Mouse (Mus musculus) heart, adult 2 months (tissue): Measurements from ENCODE around the gene Bloc1s3. TPM values are rescaled to one million over a fixed set of nuclear protein-coding genes. Genes with fewer than 3 reads are reported as not detected.

Experiments
- DNase-seq, 2 experiments: peaks; one replicate each; pipeline ENCODE4 v3.0.0; 2021
- H3K27ac ChIP-seq: fragments of 200-600 bp; 2 replicates; pipeline ENCODE4 v1.8.1; 2022
- H3K27me3 ChIP-seq: fragments of 200-500 bp; 2 replicates; pipeline ENCODE4 v1.6.1; 2012; ENCODE audit warnings: mild to moderate bottlenecking, low read length, inconsistent platforms, mixed read lengths; ENCODE audit not compliant: control insufficient read depth, insufficient read depth
- H3K36me3 ChIP-seq: fragments of 200-500 bp; 2 replicates; pipeline ENCODE4 v1.6.1; 2012; ENCODE audit warnings: low read length, inconsistent platforms; ENCODE audit not compliant: control insufficient read depth, insufficient read depth
- H3K4me1 ChIP-seq: fragments of 200-500 bp; 2 replicates; pipeline ENCODE4 v1.6.1; 2011; ENCODE audit warnings: low read length; ENCODE audit not compliant: control insufficient read depth, insufficient read depth
- H3K4me3 ChIP-seq: fragments of 200-600 bp; 2 replicates; pipeline ENCODE4 v1.8.1; 2022
- H3K79me2 ChIP-seq: fragments of 200-500 bp; replicated peaks from 2 replicates; pipeline ENCODE4 v1.6.1; 2012; ENCODE audit warnings: mild to moderate bottlenecking, inconsistent platforms, low read length, moderate library complexity, mixed read lengths; ENCODE audit not compliant: control insufficient read depth, insufficient read depth
- H3K9ac ChIP-seq: fragments of 200-500 bp; 2 replicates; pipeline ENCODE4 v1.6.1; 2012; ENCODE audit warnings: low read depth, mild to moderate bottlenecking, control low read depth, inconsistent platforms, low read length, mixed read lengths
- CTCF ChIP-seq: fragments of 200-600 bp; IDR thresholded peaks from 2 replicates; pipeline ENCODE4 v1.8.1; 2022; ENCODE audit warnings: antibody characterized with exemption, mild to moderate bottlenecking, moderate library complexity
- EP300 ChIP-seq: fragments of 200-500 bp; IDR thresholded peaks from 2 replicates; pipeline ENCODE4 v1.6.1; 2011; ENCODE audit warnings: low read depth, low read length, control low read depth; ENCODE audit not compliant: insufficient read depth
- POLR2A ChIP-seq: fragments of 200-500 bp; IDR thresholded peaks from 2 replicates; pipeline ENCODE4 v1.6.1; 2011; ENCODE audit warnings: mild to moderate bottlenecking, low read depth, low read length, control low read depth; ENCODE audit not compliant: insufficient read depth
- WGBS: fragments of 180-500 bp; shearing (Covaris S2); methylation state at CpG from one replicate; pipeline ENCODE4 v1.1.7; 2018; 5-methylcytosine and 5-hydroxymethylcytosine counted together
- intact Hi-C: fragments of 180-260 bp; cut with DNase I; formaldehyde crosslinking; loops from one replicate; pipeline ENCODE4 v1.15.1; 2025
- polyA plus RNA-seq: library from polyadenylated mRNA; depleted of rRNA; stranded (reverse); fragments of >200 nt; gene quantifications from 2 replicates; pipeline ENCODE4 v1.2.3, GENCODE M21; 2012
- total RNA-seq, 2 experiments: library from RNA; stranded (reverse); gene quantifications; 2 replicates each; pipeline ENCODE4 v1.2.3; 2021

Bloc1s3 gene
- total and polyA plus RNA-seq, 3 experiments = 2.2 to 3.9 (median 2.5) TPM

- H3K79me2 ChIP-seq = no peaks in the 10 kb centered on the region; the same call in 1 of the 2 replicates
- intact Hi-C loops = no loop called here
- H3K4me3 ChIP-seq = no peak overlapping the region
- TF ChIP-seq EP300 (no peak), CTCF (no peak), POLR2A (no peak)
- no peaks in the 10 kb centered on the region for H3K4me1 ChIP-seq
- H3K9ac ChIP-seq = no peak overlapping the region
- no peak for DNase-seq
- 92% methylated on average over 10 of the region's 10 CpGs for WGBS
- no peak overlapping the region for H3K27ac ChIP-seq
- no peaks in the 10 kb centered on the region for H3K27me3 ChIP-seq
- no peaks in the 10 kb centered on the region for H3K36me3 ChIP-seq
Observed at GRCm38 (mm10) chr7:19534676-19535075, 26.5 kb upstream of the Bloc1s3 start.

GRCm38 (mm10) chr7:19532240-19532639 lies 24.1 kb upstream of the Bloc1s3 start:
- no peak for TF ChIP-seq POLR2A
- no peak for TF ChIP-seq CTCF
- no peak for TF ChIP-seq EP300
- no peaks in the 10 kb centered on the region for H3K79me2 ChIP-seq
- no peak overlapping the region for H3K9ac ChIP-seq
- 85% methylated on average over 14 of the region's 14 CpGs for WGBS
- H3K27ac ChIP-seq = no peak overlapping the region
- intact Hi-C loops = no loop called here
- H3K36me3 ChIP-seq = no peaks in the 10 kb centered on the region
- H3K27me3 ChIP-seq = no peaks in the 10 kb centered on the region
- no peak for DNase-seq
- H3K4me1 ChIP-seq = no peaks in the 10 kb centered on the region
- no peak overlapping the region for H3K4me3 ChIP-seq

GRCm38 (mm10) chr7:19531077-19531476 lies 22.9 kb upstream of the Bloc1s3 start:
- no peaks in the 10 kb centered on the region for H3K79me2 ChIP-seq
- WGBS = 67% methylated on average over 10 of the region's 10 CpGs
- no peak overlapping the region for H3K9ac ChIP-seq
- H3K27ac ChIP-seq = no peak overlapping the region
- no peaks in the 10 kb centered on the region for H3K36me3 ChIP-seq
- H3K4me1 ChIP-seq = no peaks in the 10 kb centered on the region
- H3K4me3 ChIP-seq = no peak overlapping the region
- H3K27me3 ChIP-seq = no peaks in the 10 kb centered on the region
- TF ChIP-seq POLR2A (no peak), CTCF (peak; percentile 13; the same call in 1 of the 2 replicates)
- intact Hi-C loops = no loop called here
- DNase-seq = no peak

- TF ChIP-seq POLR2A (no peak), EP300 (no peak), CTCF (no peak)
- Histone ChIP-seq H3K27ac (no peak overlapping the region), H3K27me3 (peaks cover 15% of the 10 kb centered on the region), H3K36me3 (no peaks in the 10 kb centered on the region), H3K4me3 (no peak overlapping the region), H3K9ac (no peak overlapping the region), H3K4me1 (no peaks in the 10 kb centered on the region), H3K79me2 (no peaks in the 10 kb centered on the region)
- intact Hi-C loops = no loop called here
- no peak for DNase-seq
- 74% methylated on average over 2 of the region's 2 CpGs for whole genome bisulfite sequencing
Observed at GRCm38 (mm10) chr7:19525105-19525481, 16.9 kb upstream of the Bloc1s3 start.

- Histone ChIP-seq H3K36me3 (no peaks in the 10 kb centered on the region), H3K4me1 (no peaks in the 10 kb centered on the region), H3K79me2 (no peaks in the 10 kb centered on the region), H3K27ac (no peak overlapping the region), H3K9ac (no peak overlapping the region), H3K27me3 (peaks cover 17% of the 10 kb centered on the region), H3K4me3 (peak overlapping the region; percentile 39; the same call in 1 of the 2 replicates)
- 15% methylated on average over 24 of the region's 24 CpGs for WGBS
- TF ChIP-seq EP300 = no peak
- TF ChIP-seq CTCF = no peak
- TF ChIP-seq POLR2A = no peak
- no peak for DNase-seq
- intact Hi-C loops = no loop called here
Observed at GRCm38 (mm10) chr7:19524420-19525104, 16.4 kb upstream of the Bloc1s3 start.

- peak; percentile 38 to 65 for DNase-seq
- intact Hi-C loops = no loop called here
- peak overlapping the region; percentile 39 for H3K4me3 ChIP-seq
- WGBS = 1% methylated on average over 64 of the region's 64 CpGs
- H3K27me3 ChIP-seq = peaks cover 17% of the 10 kb centered on the region
- H3K9ac ChIP-seq = peak overlapping the region; percentile 28; the same call in 1 of the 2 replicates
- H3K79me2 ChIP-seq = no peaks in the 10 kb centered on the region
- H3K36me3 ChIP-seq = no peaks in the 10 kb centered on the region
- no peak overlapping the region for H3K27ac ChIP-seq
- no peaks in the 10 kb centered on the region for H3K4me1 ChIP-seq
- no peak for TF ChIP-seq EP300
- peak; percentile 71 for TF ChIP-seq CTCF
Observed at GRCm38 (mm10) chr7:19523757-19524419, 15.7 kb upstream of the Bloc1s3 start.
